Mouse (Mus musculus) ES-Bruce4 (cell line): ENCODE results near the gene AU041133.

Source experiments
- CTCF ChIP-seq: IDR thresholded peaks from one replicate; pipeline ENCODE4 v1.8.1; 2011; ENCODE audit warnings: low read depth, low read length
- POLR2A ChIP-seq: IDR thresholded peaks from one replicate; pipeline ENCODE4 v1.8.1; 2011; ENCODE audit warnings: low read length; ENCODE audit not compliant: insufficient read depth

DNA sequence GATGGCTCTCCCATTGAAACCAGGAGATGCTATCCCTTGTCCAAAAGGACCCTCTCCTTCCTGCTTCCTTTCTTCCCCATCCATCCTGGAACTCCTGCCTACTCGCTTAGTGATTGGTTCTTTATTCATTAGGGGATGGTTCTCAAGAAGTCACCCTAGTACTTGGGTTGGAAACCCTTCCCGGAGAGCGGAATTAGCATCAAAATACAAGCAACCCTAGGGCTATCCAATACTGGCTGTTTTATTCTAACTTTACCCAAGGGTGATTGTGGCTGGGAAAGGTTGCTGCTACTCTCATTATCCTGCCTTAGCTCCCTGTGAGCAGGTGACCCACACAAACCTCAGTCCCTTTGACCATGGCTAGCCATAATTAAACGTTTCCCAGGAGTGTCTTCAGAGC lies 19.8 kb downstream of the AU041133 start:
- TF ChIP-seq POLR2A (no peak), CTCF (no peak)
